Mouse (Mus musculus) B cell, adult 2 months (primary cell): ENCODE data around the gene Hdac5.
A peak's percentile ranks its signal among the peaks of the same experiment; 100 is the strongest.

Source experiments
- DNase-seq, 2 experiments: peaks; one replicate each; pipeline ENCODE4 v3.0.0; 2022

Gene Hdac5

GRCm38 (mm10) chr11:102214430-102215156 lies 15.4 kb downstream of the Hdac5 start:
- no peak for DNase-seq

- no peak for DNase-seq
These were observed 18.0 kb downstream of the Hdac5 start for GRCm38 (mm10) chr11:102211936-102212341.

GRCm38 (mm10) chr11:102211011-102211410 lies 19.0 kb downstream of the Hdac5 start:
- no peak for DNase-seq

GRCm38 (mm10) chr11:102210185-102210584 lies 19.8 kb downstream of the Hdac5 start:
- DNase-seq = no peak

- DNase-seq = peak; percentile 54 to 57
These were observed 20.2 kb downstream of the Hdac5 start for GRCm38 (mm10) chr11:102209742-102210141.

- no peak for DNase-seq
These were observed 21.1 kb downstream of the Hdac5 start for GRCm38 (mm10) chr11:102208846-102209245.

GRCm38 (mm10) chr11:102207825-102208777 lies 21.9 kb downstream of the Hdac5 start:
- no peak for DNase-seq

- no peak for DNase-seq
These were observed 23.5 kb downstream of the Hdac5 start for GRCm38 (mm10) chr11:102206481-102206880.

GRCm38 (mm10) chr11:102201408-102201821 lies 28.6 kb downstream of the Hdac5 start:
- no peak for DNase-seq

- no peak for DNase-seq
These were observed 30.1 kb downstream of the Hdac5 start for GRCm38 (mm10) chr11:102199856-102200255.

GRCm38 (mm10) chr11:102198245-102198644 lies 31.7 kb downstream of the Hdac5 start:
- no peak for DNase-seq

- DNase-seq = no peak
These were observed 33.8 kb downstream of the Hdac5 start for GRCm38 (mm10) chr11:102196018-102196797.

GRCm38 (mm10) chr11:102193657-102194440 lies 36.1 kb downstream of the Hdac5 start:
- no peak for DNase-seq

- no peak for DNase-seq
These were observed 39.1 kb downstream of the Hdac5 start for GRCm38 (mm10) chr11:102190848-102191247.

- DNase-seq = peak; percentile 78
These were observed 40.2 kb downstream of the Hdac5 start, which contains the start of gene G6pc3 for GRCm38 (mm10) chr11:102189461-102190436. TSS of gene G6pc3 (plus strand) at chr11:102189620.

GRCm38 (mm10) chr11:102188980-102189379 lies 41.0 kb downstream of the Hdac5 start:
- no peak for DNase-seq

- DNase-seq = no peak
These were observed 43.7 kb downstream of the Hdac5 start for GRCm38 (mm10) chr11:102186235-102186634.

- DNase-seq = no peak
These were observed 44.3 kb downstream of the Hdac5 start for GRCm38 (mm10) chr11:102185677-102186076.

GRCm38 (mm10) chr11:102184646-102185495 lies 45.1 kb downstream of the Hdac5 start, which contains the start of gene Lsm12:
TSS of gene Lsm12 (minus strand) at chr11:102185296.
- peak; percentile 100 for DNase-seq

- DNase-seq = no peak
These were observed 45.7 kb downstream of the Hdac5 start for GRCm38 (mm10) chr11:102184253-102184645.
